Mouse (Mus musculus) erythroblast, embryonic 14.5 days (primary cell): ENCODE results near the gene Ufsp1.

Experiments
- GATA1 ChIP-seq: IDR thresholded peaks from 2 replicates; pipeline ENCODE4 v1.6.1; 2012; ENCODE audit warnings: low read length, inconsistent platforms, mixed read lengths
- TAL1 ChIP-seq: IDR thresholded peaks from 3 replicates; pipeline ENCODE4 v1.6.1; 2012; ENCODE audit warnings: low read length, inconsistent platforms, mixed read lengths

GRCm38 (mm10) chr5:137308356-137308755 is 13.9 kb downstream of the Ufsp1 start:
- TF ChIP-seq TAL1: no peak
- no peak for TF ChIP-seq GATA1
